Mouse (Mus musculus) kidney, postnatal 14 days (tissue): ENCODE measurements around the gene Camk1d.

Experiments
- DNase-seq: peaks from one replicate; pipeline ENCODE4 v3.0.0; 2022; ENCODE audit warnings: mixed read lengths

The Camk1d gene

DNA sequence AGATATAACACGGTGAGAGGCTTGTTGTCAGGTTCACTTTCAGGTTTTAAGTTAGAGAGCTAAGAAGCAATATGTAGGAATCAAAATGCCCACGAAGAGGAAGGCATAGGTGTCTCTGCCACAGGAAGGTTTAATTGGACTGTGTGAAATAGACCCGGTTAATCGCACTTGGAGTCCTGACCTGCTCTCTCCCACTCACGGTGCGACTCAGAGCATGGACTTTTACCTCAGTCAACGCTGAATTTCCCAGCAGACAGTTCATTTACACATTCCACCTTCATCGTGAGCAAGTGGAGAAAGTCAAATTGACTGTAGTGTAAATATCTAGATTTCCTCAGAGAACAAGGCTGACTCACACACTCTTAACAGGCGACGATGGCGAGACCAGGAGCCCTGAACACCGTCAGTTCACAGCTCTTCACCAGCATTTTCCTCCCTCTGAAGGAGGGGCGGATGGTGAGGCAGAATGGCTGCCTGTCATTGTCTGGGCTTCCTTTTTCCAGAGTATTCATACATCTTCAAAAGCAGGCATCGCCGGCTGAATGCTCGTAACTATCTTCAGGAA is 255.6 kb downstream of the Camk1d start:
- no peak for DNase-seq

DNA sequence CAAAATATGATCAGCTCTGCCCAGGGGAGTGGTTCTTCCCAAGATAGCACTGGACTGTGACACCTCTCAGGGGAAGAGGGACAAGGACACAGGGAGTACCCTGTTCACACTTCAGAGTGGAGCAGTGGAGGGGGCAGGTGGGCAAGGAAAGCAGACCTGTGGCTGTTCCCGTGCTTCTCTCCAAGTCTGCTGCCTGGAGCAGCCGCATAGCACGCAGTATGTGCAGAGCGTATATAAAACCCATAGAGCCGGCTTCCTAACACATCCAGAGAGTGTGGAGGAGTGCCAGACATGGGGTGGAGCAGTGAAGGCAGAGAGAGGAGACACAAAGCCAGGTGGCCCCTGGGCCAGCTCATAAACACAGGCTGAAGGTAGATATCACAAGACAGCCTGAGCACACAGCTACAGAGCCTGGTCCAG is 256.2 kb downstream of the Camk1d start:
- DNase-seq, result no peak

DNA sequence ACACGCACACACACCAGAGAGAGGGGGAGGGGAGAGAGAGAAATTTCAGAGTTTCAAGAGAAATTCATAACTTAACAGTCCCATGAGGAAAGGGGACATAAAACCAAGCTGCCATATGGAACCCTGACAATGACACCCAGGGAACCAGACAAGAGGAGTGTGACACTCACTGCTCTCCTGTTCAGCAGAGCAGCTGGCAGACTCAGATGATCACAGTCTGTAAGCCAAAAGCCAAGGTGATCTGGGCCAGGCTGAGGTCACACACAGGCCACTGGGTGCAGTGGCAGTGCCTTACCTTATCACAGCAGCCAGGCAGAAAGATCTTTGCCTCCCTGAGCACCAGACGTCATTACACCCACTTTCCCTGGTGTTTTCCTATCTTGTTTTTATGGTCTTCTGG is 258.2 kb downstream of the Camk1d start:
- DNase-seq, result no peak

DNA sequence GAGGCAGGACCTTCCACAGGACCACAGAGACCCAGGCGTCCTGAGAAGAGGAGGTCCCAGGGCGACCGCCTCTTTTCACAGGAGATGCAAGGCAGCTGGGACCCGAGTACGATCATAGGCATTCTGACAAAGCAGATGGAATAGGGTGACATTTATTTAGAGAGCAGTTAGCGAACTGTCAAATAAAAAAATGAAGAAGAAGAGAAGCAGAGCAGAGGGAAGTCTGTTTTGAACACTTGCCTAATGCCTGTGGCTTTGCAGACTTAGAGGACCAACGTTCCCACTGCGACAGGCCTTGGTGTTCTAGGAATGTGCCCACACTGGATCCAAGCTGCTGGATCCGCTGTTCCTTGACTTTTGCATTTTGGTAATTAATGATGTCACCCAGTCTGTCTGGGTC is 259.5 kb downstream of the Camk1d start:
- peak; percentile 21 for DNase-seq

DNA sequence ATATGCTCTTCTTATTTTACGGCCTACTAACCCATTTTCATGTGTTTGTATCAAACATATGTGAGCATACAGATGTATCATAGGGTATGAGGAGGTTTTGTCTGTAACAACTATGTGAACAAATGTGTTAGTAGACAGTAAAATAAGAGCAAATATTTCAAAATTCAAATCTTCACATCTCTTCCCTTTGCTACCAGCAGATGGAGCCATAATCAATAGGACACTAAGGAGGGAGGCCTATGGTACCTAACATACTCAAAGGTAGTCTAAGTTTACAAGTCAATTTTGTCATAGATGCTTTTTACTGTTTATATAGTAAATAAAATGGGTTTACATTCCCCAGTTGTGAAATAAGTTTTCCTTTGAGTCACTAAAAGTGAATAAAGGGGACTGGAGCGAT is 262.7 kb downstream of the Camk1d start:
- DNase-seq, result peak; percentile 23

DNA sequence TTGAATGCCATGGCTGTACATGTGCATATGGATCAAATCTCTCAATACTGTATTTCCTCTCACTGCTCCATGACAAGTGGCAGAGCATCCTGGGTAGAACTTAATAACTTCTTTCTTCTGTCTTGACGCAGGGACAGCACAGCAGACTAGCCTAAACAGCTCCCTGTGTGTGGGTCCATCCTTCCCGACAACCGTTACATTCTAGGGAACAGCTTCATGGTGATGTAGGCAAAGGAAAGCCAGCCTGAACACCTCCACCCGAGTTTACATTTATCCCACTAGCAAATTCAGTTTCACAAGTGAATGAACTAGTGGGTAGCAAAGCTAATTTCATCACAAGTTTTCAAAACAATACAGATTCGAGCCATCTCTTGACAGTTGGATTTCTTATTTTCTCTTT is 269.0 kb downstream of the Camk1d start:
- no peak for DNase-seq

DNA sequence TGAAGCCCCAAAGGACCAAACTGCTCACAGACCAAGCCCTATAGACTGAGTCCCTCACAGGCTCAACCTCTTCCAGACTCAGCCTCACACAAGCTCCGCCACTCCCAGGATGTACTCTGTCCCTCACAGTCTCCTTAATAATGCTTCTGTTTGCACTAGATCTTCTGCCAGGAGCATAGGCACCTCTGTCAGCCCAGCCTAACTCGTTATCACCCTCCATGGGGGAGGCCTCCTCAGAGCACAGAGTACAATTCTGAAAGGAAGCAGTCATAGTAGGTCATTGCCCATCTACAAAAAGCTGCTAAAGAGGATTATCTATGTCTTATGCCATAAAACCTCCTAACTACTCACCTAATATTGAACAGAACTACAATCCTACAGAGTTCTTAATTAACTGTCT is 276.6 kb downstream of the Camk1d start:
- no peak for DNase-seq

DNA sequence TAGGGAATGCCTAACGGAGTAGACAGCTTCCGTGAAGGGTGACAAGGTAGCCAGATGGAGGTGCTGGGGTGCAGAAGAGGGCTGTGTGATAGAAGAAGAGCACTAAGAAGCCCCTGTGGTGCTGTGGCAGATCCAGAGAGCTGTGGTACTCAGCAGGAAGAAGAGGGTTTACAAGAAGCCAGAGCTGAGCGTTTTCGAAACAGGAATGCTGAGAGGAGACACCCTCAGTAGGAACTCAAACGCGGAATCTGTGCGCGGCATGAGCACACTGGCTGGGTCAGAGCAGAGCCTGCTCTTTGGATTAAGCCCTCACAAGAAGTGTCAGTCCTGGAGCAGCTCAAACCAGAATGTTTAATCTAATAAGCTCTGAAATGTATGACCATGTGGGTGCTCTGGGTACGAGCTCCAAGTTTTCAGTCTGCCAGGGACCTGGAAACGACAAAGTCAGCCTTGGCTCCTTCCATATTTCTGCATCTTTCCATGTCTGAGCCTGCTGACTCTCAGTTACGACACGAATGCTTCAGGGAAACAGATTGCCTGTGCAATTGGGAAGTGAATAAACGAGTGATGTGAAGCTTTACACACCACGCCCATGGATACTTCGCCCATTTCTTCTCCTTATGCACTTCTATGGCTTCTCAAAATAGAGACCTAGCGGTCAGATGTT is 278.6 kb downstream of the Camk1d start:
- no peak for DNase-seq

DNA sequence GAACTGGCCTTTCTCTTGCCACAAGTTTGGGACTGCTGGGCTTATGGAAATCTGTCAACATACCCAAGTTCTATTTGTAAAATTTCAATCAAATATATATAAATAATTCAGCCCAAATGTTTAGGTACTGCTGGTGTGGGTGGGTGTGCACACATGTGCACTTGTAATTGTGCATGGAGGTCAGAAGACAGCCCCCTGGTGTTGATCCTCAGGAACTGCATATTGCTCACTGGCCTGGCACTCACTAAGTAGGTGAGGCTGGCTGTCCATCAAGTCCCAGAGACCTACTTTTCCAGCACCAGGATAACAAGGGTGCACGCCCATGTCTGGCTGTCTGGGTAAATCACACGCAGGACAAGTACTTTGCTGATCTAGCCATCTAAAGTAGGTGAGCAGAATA is 283.0 kb downstream of the Camk1d start:
- no peak for DNase-seq

DNA sequence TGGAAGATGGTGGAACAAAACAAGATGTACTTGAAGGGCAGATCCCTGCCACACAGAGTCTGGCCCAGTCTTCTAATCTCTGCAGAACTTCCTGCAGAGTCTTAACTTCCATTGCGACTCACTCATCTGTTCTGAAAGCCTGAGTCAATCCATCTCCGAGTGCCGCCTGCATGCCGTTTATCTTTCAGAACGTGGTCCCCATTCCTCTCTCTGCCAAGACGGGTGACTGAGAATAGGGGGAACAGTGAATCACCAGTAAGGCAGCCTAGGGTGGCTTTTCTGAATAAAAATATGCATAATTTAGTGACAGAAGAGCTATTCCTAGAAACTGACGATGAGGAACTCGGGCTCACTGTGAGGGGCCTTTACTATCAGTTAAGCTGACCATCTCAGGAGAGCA is 284.4 kb downstream of the Camk1d start:
- no peak for DNase-seq

DNA sequence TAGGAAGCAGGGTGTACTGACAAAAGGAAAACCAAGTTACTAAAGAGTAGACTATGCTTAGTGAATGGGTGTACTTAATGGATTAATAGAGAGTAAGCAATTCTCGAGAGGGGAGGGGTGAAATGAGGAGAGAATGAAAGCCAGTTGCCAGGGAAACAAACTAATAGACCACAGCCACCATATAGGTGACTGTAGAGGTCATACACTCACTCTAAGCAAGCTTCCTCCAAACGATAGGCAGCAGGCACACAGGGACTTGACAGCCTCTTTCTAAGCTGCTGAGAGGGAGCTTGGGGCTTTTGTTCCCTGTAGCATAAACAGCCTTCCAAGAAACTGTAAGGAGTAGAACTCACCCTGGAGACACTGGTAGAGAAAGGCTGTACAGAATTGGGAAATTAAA is 288.2 kb downstream of the Camk1d start:
- no peak for DNase-seq

DNA sequence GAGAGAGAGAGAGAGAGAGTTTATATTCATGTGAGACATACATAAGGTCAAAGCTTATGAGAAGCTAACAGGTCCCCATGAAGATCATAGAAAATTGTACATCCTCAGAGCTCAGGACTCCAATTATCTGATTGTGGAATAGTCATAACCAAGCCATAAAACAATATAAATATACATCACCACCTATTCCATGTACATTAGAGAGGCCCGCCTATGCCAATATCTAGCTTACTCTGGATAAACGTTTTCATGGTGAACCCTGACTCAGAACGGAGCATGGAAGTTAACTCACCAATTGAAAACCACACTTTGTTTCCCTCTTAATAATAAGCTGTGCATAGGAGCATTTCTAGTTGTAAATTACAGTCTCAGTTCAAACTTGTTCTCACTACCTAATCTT is 288.7 kb downstream of the Camk1d start:
- DNase-seq, result no peak

DNA sequence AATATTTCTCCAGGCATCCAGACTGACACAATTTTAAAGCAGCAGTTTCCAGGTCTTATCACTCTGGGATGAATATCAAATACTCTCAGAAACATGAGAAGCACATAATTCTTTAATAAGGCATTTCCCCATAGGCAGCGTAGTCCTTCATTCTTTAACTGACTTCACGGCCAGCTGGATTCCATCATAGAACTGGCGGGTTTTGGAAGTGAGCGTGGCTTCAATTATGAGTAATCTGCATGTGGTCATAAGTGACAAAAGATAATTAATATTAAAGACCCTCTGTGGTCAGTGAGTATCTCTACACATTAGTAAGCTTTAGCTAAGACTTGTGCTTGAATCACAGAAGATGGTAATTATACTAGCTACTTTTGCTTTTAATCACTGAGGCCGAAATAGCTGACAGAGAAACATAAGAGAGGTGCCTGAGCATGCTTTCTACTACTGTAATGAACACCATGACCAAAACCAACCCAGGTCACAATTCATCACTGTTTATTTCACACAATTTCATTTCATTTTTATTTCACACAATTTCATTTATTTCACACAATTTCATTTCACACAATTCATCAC is 293.6 kb downstream of the Camk1d start:
- DNase-seq, result peak; percentile 38

DNA sequence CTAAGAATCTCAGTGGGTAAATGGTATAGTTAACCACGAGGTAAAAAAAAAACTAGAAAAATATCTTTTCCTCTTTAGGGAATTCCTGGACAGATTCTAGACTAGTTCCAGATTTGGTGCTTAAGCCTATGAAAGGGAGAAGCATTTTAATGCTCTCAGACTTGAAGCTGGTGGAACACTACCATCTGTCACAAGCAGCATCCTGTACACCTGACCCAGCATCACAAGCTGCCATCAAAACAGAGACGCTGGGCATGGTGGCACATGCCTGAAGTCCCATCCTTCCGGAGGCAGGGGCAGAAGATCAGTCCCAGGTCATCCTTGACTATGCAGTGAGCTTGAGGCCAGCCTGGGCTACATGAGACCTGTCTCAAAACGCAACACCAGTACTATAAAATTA is 295.5 kb downstream of the Camk1d start:
- no peak for DNase-seq

DNA sequence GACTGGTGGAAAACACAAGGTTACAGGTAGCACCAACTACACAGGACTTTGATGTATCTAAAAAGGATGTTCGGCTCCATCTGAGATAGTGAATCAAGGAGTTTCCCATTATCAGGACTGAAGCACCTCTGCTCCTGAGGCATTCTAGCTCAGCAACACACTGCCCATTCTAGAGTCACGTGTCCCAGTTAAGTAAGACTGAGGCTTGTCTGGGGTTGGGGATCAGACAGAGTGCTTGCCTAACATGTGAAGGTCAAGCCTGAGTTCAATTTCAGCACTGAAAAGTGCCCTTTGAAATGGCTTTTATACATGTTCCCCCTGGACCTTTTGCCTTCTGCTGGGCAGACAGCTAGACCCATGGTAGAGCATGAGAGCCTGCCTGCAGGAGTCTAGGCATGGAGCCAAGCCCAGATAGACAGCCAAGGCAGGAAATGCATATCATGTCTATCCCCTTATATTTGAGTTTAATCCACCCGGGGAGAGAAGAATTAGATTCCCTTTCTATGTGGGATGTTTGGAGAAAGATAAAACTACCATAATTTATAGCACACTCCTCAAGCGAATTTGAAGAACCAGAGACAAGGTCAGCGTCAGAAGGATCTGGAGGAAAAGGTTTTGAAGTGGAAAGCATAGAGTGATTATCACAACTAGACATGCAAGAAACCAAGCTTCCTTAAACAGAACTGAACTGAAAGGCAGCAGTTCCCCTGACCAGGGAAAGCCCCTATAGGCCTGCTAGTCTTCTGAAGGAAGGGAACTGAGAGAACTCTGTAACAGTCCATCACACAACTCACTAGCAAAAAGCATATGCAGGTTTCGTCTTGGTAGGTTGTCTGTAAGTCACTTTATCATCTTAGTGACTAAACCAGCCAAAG is 296.9 kb downstream of the Camk1d start:
- peak; percentile 37 for DNase-seq

DNA sequence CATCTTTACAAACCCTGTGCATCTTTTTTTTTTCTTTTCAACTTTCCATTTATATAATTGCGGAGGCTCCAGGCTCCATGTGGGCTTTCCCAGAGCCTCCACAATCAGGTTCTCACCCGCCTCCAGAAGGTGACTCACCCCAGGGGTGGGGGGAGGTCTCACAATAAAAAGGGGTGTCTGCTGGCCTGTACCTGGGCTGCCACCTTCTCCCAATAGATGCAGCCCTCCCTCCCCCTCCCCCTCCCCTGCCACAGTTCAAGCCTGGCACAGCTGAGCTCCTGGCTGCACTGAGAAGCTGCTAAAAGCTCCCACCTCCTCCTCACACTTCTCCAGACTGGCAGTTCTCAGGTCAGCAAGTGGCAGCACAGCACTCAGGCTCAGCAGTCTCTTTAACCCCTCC is 302.5 kb downstream of the Camk1d start:
- DNase-seq, result no peak

DNA sequence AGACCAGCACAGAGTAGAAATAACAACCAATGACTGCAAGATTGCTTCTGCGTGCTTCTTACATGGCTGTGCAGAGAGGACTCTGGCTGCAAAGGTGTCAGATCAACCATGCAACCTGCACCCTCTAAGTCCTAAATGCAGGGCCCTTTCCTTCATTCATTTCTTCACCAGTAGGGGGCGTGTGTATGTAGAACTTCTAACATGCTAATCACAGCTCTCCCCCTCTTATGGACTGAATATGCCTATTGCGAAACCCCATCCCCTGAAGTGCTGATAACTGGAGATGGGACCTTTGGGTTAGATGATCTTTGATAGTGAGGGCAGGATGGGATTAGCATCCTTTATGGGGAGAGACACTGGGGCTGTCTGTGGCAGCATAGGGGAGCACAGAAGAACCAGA is 310.5 kb downstream of the Camk1d start:
- no peak for DNase-seq

DNA sequence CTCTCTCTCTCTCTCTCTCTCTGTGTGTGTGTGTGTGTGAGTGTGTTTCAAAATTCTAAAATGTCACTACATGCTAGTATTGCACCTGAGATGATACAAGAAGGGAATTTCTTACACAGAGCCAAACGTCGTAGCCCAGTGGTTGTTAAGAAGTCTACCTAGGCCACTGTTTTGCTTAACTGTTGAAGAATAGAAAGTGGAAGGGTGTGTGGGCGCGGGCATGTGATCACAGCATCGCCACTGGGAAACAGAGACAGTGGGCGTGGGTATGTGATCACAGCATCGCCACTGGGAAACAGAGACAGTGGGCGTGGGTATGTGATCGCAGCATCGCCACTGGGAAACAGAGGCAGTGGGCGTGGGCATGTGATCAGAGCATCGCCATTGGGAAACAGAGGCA is 312.3 kb downstream of the Camk1d start:
- DNase-seq, result no peak

DNA sequence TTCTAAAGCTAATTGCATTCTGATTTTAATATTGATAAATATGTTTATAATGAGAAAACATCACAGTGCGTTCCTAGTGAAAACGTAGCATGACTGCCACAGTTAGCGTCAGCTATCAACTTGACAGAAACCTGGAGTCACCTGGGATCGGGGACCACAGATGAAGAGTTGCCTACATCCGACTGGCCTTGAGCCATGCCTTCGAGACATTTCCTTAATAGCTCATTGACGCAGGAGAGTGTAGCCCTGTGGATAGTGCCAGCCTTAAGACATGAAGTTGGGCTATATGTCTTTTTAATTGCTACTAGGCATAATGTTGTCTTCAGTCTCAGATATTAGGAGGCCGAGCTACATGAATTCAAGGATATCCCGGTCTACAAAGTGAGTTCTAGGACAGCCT is 315.8 kb downstream of the Camk1d start:
- no peak for DNase-seq

DNA sequence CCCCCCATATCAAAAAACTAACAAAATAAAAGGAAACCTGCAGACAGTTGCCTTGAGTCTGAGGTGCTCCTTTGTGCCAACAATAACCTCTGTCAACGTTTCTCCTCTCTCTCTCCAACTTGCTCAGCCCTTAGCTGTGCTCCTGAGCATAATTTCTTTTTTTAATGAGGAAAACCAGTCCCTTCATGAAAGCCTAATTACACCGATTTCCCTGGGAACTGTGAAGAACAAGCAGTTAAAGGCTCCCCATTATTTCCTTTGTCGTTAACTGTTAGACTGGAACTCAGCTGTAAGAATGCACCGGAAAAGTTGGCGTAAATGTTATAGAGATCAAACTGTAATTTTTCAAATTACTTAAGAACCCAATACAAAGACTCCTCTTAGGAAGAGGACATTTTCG is 316.3 kb downstream of the Camk1d start:
- DNase-seq, result no peak

DNA sequence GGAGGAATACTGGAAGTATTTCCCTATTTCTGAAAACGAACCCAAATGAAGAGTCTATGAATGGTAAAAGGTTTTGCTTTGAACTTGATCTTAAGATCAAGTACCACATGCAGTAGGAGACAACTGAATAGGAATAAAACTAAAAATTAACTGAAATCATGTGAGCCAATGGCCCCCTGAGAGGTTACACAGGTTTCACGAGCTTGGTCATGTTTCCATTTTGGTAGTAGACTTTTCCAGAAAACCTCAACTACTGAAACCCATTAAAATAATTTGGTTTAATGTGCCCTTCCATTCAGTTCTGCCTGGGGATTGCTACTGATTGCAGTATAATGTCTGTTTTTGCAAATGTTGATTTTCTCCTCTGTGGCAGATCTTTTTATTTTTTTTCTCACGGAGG is 316.8 kb downstream of the Camk1d start:
- DNase-seq, result no peak

DNA sequence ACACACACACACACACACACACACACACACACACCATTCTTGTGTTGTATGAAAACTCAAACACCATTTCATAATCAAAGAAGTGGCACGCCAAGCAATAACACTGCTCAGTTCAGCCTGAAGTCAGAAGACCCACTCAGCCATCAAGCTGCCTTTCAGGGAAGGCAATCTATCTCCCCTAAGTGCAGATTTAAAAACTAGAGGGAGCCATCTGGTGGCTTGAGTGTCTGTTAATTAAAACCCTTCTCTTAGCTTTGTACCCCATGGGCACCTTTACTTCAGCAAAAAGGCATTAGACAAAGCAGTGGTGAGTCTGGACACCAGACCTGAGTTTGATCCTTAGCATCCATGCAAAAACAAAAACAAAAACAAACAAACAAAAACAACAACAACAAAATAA is 317.9 kb downstream of the Camk1d start:
- no peak for DNase-seq

DNA sequence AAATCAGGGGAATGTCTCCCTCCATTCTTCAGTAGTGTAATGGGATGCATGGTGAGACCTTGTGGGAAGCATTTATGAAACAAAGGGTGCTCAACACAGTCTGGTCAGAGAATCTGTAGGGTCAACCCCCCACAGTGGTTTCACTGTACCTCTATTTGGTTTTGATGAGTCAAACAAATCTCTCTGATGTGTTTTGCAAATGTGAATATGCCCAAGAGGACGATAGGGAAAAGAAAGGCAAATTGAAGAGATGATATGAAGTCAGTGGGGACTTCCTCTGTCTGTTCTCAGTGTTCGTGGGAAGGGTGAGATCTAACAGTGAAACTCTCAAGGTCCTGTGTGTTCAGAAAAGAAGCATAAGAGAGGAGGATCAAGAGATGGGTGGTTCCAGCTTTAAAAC is 318.4 kb downstream of the Camk1d start:
- no peak for DNase-seq

DNA sequence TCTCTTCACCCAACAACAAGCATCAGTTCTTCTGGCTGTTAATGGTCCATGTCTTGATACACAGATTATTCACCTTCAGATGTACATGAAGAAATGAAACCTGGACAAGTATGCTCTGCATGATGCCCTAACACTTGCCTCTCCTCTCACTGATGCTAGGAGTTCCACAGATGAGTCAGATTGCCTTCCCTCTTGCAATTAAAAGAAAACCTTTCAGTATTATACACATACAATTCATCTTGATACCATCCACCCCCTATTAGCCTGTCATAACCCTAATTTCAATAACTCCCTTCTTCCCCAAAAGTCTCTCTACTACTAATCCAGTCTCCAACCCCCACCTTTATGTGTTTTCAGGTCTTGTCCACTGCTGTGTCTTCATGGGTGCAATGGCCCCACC is 321.4 kb downstream of the Camk1d start:
- DNase-seq, result no peak
